Mouse (Mus musculus) cerebellum, adult 11 months (tissue): ENCODE data around the gene Grk2.

Experiments used
- DNase-seq: peaks from one replicate; pipeline ENCODE4 v3.0.0; 2022

The Grk2 gene

GRCm38 (mm10) chr19:4302936-4303639 is 2.9 kb downstream of the Grk2 start:
- DNase-seq, result peak; percentile 92

- no peak for DNase-seq
Measured at GRCm38 (mm10) chr19:4301735-4302651, 4.0 kb downstream of the Grk2 start.

- no peak for DNase-seq
Measured at GRCm38 (mm10) chr19:4300852-4301734, 4.9 kb downstream of the Grk2 start.

- DNase-seq, result no peak
Measured at GRCm38 (mm10) chr19:4300271-4300704, 5.7 kb downstream of the Grk2 start.

GRCm38 (mm10) chr19:4299574-4300270 is 6.3 kb downstream of the Grk2 start:
- no peak for DNase-seq

GRCm38 (mm10) chr19:4299126-4299525 is 6.9 kb downstream of the Grk2 start:
- no peak for DNase-seq

- DNase-seq, result no peak
Measured at GRCm38 (mm10) chr19:4298322-4299121, 7.5 kb downstream of the Grk2 start.

- no peak for DNase-seq
Measured at GRCm38 (mm10) chr19:4297851-4298250, 8.2 kb downstream of the Grk2 start.

- no peak for DNase-seq
Measured at GRCm38 (mm10) chr19:4296611-4297010, 9.4 kb downstream of the Grk2 start.

- DNase-seq, result no peak
Measured at GRCm38 (mm10) chr19:4295391-4295790, 10.6 kb downstream of the Grk2 start.

- DNase-seq, result no peak
Measured at GRCm38 (mm10) chr19:4294381-4295097, 11.5 kb downstream of the Grk2 start.

GRCm38 (mm10) chr19:4291161-4291560 is 14.9 kb downstream of the Grk2 start:
- DNase-seq, result no peak

- DNase-seq, result no peak
Measured at GRCm38 (mm10) chr19:4290749-4291148, 15.3 kb downstream of the Grk2 start.

- no peak for DNase-seq
Measured at GRCm38 (mm10) chr19:4283653-4284052, 22.4 kb downstream of the Grk2 start.

GRCm38 (mm10) chr19:4282898-4283553 is 23.0 kb downstream of the Grk2 start, which contains the start of gene Ankrd13d:
TSS of gene Ankrd13d (minus strand) at chr19:4283137.
- DNase-seq, result peak; percentile 82

- no peak for DNase-seq
Measured at GRCm38 (mm10) chr19:4280425-4280824, 25.6 kb downstream of the Grk2 start.

- no peak for DNase-seq
Measured at GRCm38 (mm10) chr19:4279487-4279886, 26.5 kb downstream of the Grk2 start.

GRCm38 (mm10) chr19:4270972-4271371 is 35.0 kb downstream of the Grk2 start:
- DNase-seq, result no peak

GRCm38 (mm10) chr19:4270187-4270586 is 35.8 kb downstream of the Grk2 start:
- peak; percentile 23 for DNase-seq
